7 mouse cellular contexts compared by ENCODE assay signal in genomic region chr14:27596265-27596664, GRCm38 (mm10). TPM values are rescaled to one million over a fixed set of nuclear protein-coding genes. Genes with fewer than 3 reads are reported as not detected.
DNase-seq lines count a peak whose midpoint lies in the region; ATAC-seq and TF ChIP-seq lines count a peak whose summit lies in the region.

No protein-coding gene starts in this region.

- DNase-seq in MEL-GATA-1-ER (ENCODE audit: extremely low read depth, low read depth), result peak; percentile 44
- DNase-seq in fibroblast of lung, adult 2 months (ENCODE audit: low read depth), result peak; percentile 36
- DNase-seq in layer of hippocampus, postnatal 36 days, result peak; percentile 32 to 46
- peak; percentile 21 to 58 for DNase-seq in spleen, postnatal 14 days (ENCODE audit: low spot score in 2 of 2)

- H3K27ac ChIP-seq in bone marrow macrophage, adult 2 months (ENCODE audit: insufficient read depth, low read depth, low read length), result no peak overlapping the region

- TF ChIP-seq POLR2A in bone marrow macrophage, adult 2 months (IDR thresholded peaks at IDR 0.05; ENCODE audit: borderline replicate concordance, low read depth, low read length), result no peak

- peak; percentile 86 to 93 for ATAC-seq in hematopoietic stem cell, adult 5-6 weeks (replicated peaks in 1 of 2; ENCODE audit: insufficient read depth in 1 of 2, low FRiP score in 2 of 2, low TSS enrichment in 1 of 2, low read depth in 1 of 2, poor library complexity in 2 of 2, severe bottlenecking in 2 of 2)
- peak; percentile 95 for ATAC-seq in megakaryocyte-erythroid progenitor cell, adult 5-6 weeks (replicated peaks; ENCODE audit: low FRiP score, low TSS enrichment, poor library complexity, severe bottlenecking)

- H3K4me3 ChIP-seq in bone marrow macrophage, adult 2 months (ENCODE audit: insufficient read depth, low read length), result no peak overlapping the region

- H3K4me1 ChIP-seq in bone marrow macrophage, adult 2 months (ENCODE audit: control insufficient read depth, insufficient read depth, low read length), result no peaks in the 10 kb centered on the region

- peak; percentile 43; the same call in 1 of the 2 replicates for TF ChIP-seq CTCF in bone marrow macrophage, adult 2 months (IDR thresholded peaks at IDR 0.05; ENCODE audit: low read depth, low read length)

RNA-seq across cellular contexts. Expression of gene Erc2, which starts 26.0 kb away (rescaled TPM):
- not detected in 2 replicates for polyA plus RNA-seq in bone marrow macrophage, adult 2 months (2012; ENCODE audit: insufficient read depth, insufficient read length, missing spikeins)
- total RNA-seq in hematopoietic stem cell, adult 5-6 weeks (2017), result 0.38 TPM in 1 of 2 replicates, not detected in the other
- 100 to 1,000 TPM; 221 to 266 TPM for total RNA-seq in layer of hippocampus, postnatal 36 days (2021)
- total RNA-seq in megakaryocyte-erythroid progenitor cell, adult 5-6 weeks (2014; fragmentation: Nextera tagmentation), result not detected in 2 replicates
- total RNA-seq in megakaryocyte-erythroid progenitor cell, adult 5-6 weeks (2017), result not detected in 2 replicates

Comparison
In these comparisons a context has a peak if more than half of its experiments do, and no peak if none do; other contexts are left out.
1. RNA of gene Erc2, which starts 26.0 kb away (total RNA-seq): 221 to 266 TPM in layer of hippocampus, postnatal 36 days; 0.38 TPM in hematopoietic stem cell, adult 5-6 weeks and not detected in megakaryocyte-erythroid progenitor cell, adult 5-6 weeks; every median in the first group is over 100 times any median in the second.
2. Peak in every context shown above with its lines, with median percentiles within 50 percentile points of each other: DNase-seq.